14 mouse cellular contexts compared by ENCODE assay signal in the genomic region with DNA sequence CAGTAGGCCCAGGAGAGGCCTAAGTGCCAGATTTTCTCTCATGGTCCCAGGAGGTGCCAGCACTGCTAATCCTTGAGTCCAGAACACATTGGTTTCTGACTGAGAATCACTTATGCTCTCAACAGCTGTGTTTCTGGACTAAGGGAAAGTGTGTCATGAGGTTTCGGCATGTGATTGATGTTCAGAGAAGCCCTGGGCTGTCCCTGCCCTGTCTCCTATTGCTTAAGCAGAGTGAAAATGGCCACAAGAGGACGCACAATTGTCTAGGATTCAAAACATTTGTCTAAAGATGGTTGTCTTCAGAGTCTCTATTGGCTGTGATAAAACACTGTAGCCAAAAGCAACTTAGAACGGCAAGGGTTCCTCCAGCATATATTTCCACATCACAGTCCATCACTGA.
"Had no signal": no experiment of that assay in that cellular context is flagged by ENCODE, and none has a peak within 500 bp of the region (broad histone marks: within the 10 kb centered on the region; RNA-seq: fewer than 3 reads in every experiment).

No protein-coding gene starts in this region.

- H3K9ac ChIP-seq: limb, embryonic 12.5 days; liver, embryonic 13.5 days; liver, postnatal 0 days; lung, embryonic 15.5 days; midbrain, embryonic 13.5 days had no signal

- H3K36me3 ChIP-seq: limb, embryonic 12.5 days; liver, embryonic 13.5 days; lung, embryonic 15.5 days; midbrain, embryonic 13.5 days had no signal

- H3K4me1 ChIP-seq: limb, embryonic 12.5 days; liver, embryonic 13.5 days; lung, embryonic 15.5 days; midbrain, embryonic 13.5 days had no signal

- H3K27me3 ChIP-seq: limb, embryonic 12.5 days; liver, embryonic 13.5 days; lung, embryonic 15.5 days; midbrain, embryonic 13.5 days had no signal

- DNase-seq: kidney, adult 9 months; kidney, postnatal 36 days; layer of hippocampus, adult 9-11 months; layer of hippocampus, postnatal 36 days; liver; liver, embryonic 13.5 days; liver, postnatal 0 days; lung, postnatal 36 days; right cerebral cortex, postnatal 14 days; thymus, postnatal 14 days had no signal

- H3K9me3 ChIP-seq: limb, embryonic 12.5 days; liver, embryonic 13.5 days; lung, embryonic 15.5 days; midbrain, embryonic 13.5 days had no signal

- H3K27ac ChIP-seq: kidney, postnatal 0 days; limb, embryonic 12.5 days; liver, embryonic 13.5 days; lung, embryonic 15.5 days; midbrain, embryonic 13.5 days had no signal

- H3K4me3 ChIP-seq: limb, embryonic 12.5 days; liver, embryonic 13.5 days; lung, embryonic 15.5 days; midbrain, embryonic 13.5 days had no signal
